Mouse (Mus musculus) forebrain, postnatal 0 days (tissue): Measurements from ENCODE around the gene Sim1. TPM values are rescaled to one million over a fixed set of nuclear protein-coding genes. Genes with fewer than 3 reads are reported as not detected.

Experiments
- ATAC-seq: fragments of 200-750 bp; cut with Nextera tagmentation; 2 replicates; pipeline ENCODE4 v1.8.0; 2017; ENCODE audit warnings: mild to moderate bottlenecking, moderate library complexity
- DNase-seq: peaks from one replicate; pipeline ENCODE4 v3.0.0-alpha.2; 2015
- H3K27ac ChIP-seq: fragments of 300-500 bp; sonication (generic); 2 replicates; pipeline ENCODE4 v1.5.1; 2014; ENCODE audit warnings: low read depth, mild to moderate bottlenecking, antibody characterized with exemption, low read length, moderate library complexity, mixed read lengths
- H3K27me3 ChIP-seq: fragments of 300-500 bp; sonication (generic); 2 replicates; pipeline ENCODE4 v1.6.1; 2014; ENCODE audit warnings: mild to moderate bottlenecking, low read length, mixed read lengths; ENCODE audit not compliant: insufficient read depth
- H3K36me3 ChIP-seq: fragments of 300-500 bp; sonication (generic); 2 replicates; pipeline ENCODE4 v1.6.1; 2014; ENCODE audit warnings: mild to moderate bottlenecking, moderate library complexity; ENCODE audit not compliant: insufficient read depth
- H3K4me1 ChIP-seq: fragments of 300-500 bp; sonication (generic); 2 replicates; pipeline ENCODE4 v1.6.1; 2014; ENCODE audit warnings: antibody characterized with exemption; ENCODE audit not compliant: insufficient read depth
- H3K4me2 ChIP-seq: fragments of 300-500 bp; sonication (generic); 2 replicates; pipeline ENCODE4 v1.6.1; 2014; ENCODE audit warnings: low read depth, mild to moderate bottlenecking, moderate library complexity
- H3K4me3 ChIP-seq: fragments of 300-500 bp; sonication (generic); 2 replicates; pipeline ENCODE4 v1.5.1; 2014; ENCODE audit warnings: low read depth, low read length, mixed read lengths
- H3K9ac ChIP-seq: fragments of 300-500 bp; sonication (generic); 2 replicates; pipeline ENCODE4 v1.6.1; 2014; ENCODE audit warnings: mild to moderate bottlenecking
- H3K9me3 ChIP-seq: fragments of 300-500 bp; sonication (generic); 2 replicates; pipeline ENCODE4 v1.6.1; 2016; ENCODE audit warnings: low read length
- CTCF ChIP-seq: sonication (generic); IDR thresholded peaks from 2 replicates; pipeline ENCODE4 v1.5.1; 2016; ENCODE audit warnings: antibody characterized with exemption, control low read depth, low read depth
- WGBS: fragments of 180-500 bp; shearing (Covaris S2); extraction: QIAGEN DNeasy Blood & Tissue Kit; methylation state at CpG from one replicate; pipeline ENCODE4 v1.1.7; 2014; 5-methylcytosine and 5-hydroxymethylcytosine counted together
- polyA plus RNA-seq: library from polyadenylated mRNA; unstranded; fragments of >200 nt; fragmentation: Nextera tagmentation; extraction: Ambion mirVana; gene quantifications from 2 replicates; pipeline ENCODE4 v1.2.1, GENCODE M21; 2015
- total RNA-seq: library from RNA; depleted of rRNA; stranded (reverse); fragments of >200 nt; gene quantifications from 2 replicates; pipeline ENCODE4 v1.2.3, GENCODE M21; 2014

Gene Sim1
- total and polyA plus RNA-seq, 2 experiments from 2014 or later = 0.50 to 8.4 TPM

DNA sequence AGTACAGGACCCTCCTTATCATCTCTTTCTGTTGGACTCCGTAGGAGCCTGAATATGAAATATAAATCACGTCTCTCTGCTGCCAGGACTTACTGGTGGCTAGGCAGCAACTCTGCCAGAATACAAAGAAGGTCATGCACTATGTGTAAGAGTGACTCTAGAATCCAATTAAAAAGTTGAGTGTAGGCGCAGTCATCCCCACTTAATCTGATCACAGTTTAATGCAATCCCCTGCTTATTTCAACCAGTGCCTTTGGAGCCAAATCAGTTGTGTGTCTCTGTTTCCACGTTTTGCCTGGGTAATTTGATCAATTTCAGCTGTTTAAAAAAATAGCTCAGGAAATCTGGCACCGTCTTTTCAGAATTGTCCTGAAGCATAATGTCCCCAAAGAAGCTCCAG is 34.7 kb downstream of the Sim1 start:
- Histone ChIP-seq H3K4me3 (no peak overlapping the region), H3K27ac (no peak overlapping the region), H3K4me1 (no peaks in the 10 kb centered on the region), H3K9ac (no peak overlapping the region), H3K36me3 (no peaks in the 10 kb centered on the region), H3K4me2 (no peak overlapping the region), H3K9me3 (no peaks in the 10 kb centered on the region), H3K27me3 (no peaks in the 10 kb centered on the region)
- TF ChIP-seq CTCF = no peak
- DNase-seq = no peak
- ATAC-seq = no peak
- WGBS = 44% methylated on average over 5 of the region's 5 CpGs

DNA sequence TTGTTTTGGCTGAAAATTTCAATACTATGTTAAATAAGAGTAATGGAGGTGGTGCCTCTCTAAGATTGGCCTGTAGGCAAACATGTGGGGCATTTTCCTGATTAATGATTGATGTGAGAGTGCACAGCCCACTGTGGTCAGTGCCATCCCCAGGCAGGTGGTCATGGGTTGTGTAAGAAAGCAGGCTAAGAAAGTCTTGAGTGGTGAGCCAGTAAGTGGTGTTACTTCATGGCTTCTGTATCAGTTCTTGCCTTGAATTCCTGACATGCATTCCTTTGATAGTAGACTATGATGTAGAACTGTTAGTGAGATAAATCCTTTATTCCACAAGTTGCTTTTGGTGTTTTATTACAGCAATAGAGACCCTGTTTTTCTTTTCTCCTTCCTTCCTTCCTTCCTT is 41.1 kb downstream of the Sim1 start:
- ATAC-seq = no peak
- TF ChIP-seq CTCF = no peak
- no peak overlapping the region for H3K27ac ChIP-seq

DNA sequence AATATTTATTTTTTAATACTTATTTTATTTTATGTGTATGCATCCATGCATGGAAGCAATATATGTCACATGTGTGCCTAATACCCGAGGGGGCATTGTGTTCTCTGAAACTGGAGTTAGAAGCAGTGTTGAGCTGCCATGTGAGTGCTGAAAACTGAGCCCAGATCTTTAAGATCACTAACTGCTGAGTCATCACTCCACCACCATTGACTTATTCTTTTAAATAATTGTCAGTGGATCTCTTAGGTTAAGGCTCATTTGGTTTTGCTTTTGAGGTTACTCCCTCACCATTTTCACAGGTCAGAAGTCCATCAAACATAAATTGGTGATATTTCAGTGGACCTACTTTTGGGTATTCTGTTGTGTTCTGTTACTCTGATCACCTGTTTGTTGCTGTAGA is 79.1 kb downstream of the Sim1 start:
- Histone ChIP-seq H3K27ac (no peak overlapping the region), H3K27me3 (no peaks in the 10 kb centered on the region), H3K4me3 (no peak overlapping the region), H3K4me1 (no peaks in the 10 kb centered on the region), H3K4me2 (no peak overlapping the region), H3K9me3 (no peaks in the 10 kb centered on the region), H3K9ac (no peak overlapping the region), H3K36me3 (no peaks in the 10 kb centered on the region)
- no peak for DNase-seq
- TF ChIP-seq CTCF = no peak
- 81% methylated on average over 1 of the region's 1 CpGs for WGBS
- no peak for ATAC-seq

More for the DNA sequence above, 41.1 kb downstream of the Sim1 start:
- no peaks in the 10 kb centered on the region for H3K36me3 ChIP-seq
- H3K9ac ChIP-seq = no peak overlapping the region
- H3K4me2 ChIP-seq = no peak overlapping the region
- H3K4me1 ChIP-seq = no peaks in the 10 kb centered on the region
- H3K27me3 ChIP-seq = no peaks in the 10 kb centered on the region
- no peak for DNase-seq
- no peaks in the 10 kb centered on the region for H3K9me3 ChIP-seq
- H3K4me3 ChIP-seq = no peak overlapping the region

DNA sequence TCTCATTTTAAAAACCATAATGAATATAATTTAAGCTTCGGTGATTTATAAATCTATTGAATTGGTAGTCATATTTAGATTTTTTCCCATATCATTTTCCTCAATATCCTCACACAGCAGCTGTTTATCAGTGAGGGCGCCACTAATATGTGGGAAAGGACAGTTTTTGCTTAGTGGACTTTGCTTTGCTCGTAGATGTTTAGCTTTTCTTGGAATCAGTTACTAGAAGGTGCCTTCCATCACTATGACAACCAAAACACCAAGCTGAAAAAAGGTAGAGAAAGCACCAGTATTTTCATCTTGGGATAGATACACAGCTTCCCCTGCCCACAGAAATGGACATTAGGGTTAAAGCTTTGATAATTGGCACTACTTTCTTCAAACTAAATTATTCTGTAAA is 87.3 kb downstream of the Sim1 start:
- 83% methylated on average over 3 of the region's 3 CpGs for WGBS
- TF ChIP-seq CTCF = no peak

DNA sequence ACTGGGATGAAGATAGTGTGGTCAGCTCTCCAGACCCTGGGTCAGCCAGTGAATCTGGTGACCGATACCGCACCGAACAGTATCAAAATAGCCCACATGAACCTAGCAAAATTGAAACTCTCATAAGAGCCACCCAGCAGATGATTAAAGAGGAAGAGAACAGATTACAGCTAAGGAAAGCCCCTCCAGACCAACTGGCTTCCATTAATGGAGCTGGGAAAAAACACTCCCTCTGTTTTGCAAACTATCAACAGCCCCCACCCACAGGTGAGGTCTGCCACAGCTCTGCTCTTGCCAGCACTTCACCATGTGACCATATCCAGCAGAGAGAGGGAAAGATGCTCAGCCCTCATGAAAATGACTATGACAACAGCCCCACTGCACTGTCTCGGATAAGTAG is 89.1 kb downstream of the Sim1 start:
- H3K27ac ChIP-seq = no peak overlapping the region
- no peak overlapping the region for H3K9ac ChIP-seq
- no peak overlapping the region for H3K4me2 ChIP-seq
- ATAC-seq (no peak), DNase-seq (no peak)
- H3K4me3 ChIP-seq = no peak overlapping the region
- 91% methylated on average over 4 of the region's 4 CpGs for WGBS
- no peaks in the 10 kb centered on the region for H3K9me3 ChIP-seq
- H3K4me1 ChIP-seq = no peaks in the 10 kb centered on the region
- no peaks in the 10 kb centered on the region for H3K36me3 ChIP-seq
- no peaks in the 10 kb centered on the region for H3K27me3 ChIP-seq
- TF ChIP-seq CTCF = no peak

More for the DNA sequence above, 87.3 kb downstream of the Sim1 start:
- DNase-seq (no peak), ATAC-seq (no peak)
- H3K9me3 ChIP-seq = no peaks in the 10 kb centered on the region
- H3K4me2 ChIP-seq = no peak overlapping the region
- H3K27me3 ChIP-seq = no peaks in the 10 kb centered on the region
- H3K9ac ChIP-seq = no peak overlapping the region
- no peaks in the 10 kb centered on the region for H3K36me3 ChIP-seq
- H3K27ac ChIP-seq = no peak overlapping the region
- no peaks in the 10 kb centered on the region for H3K4me1 ChIP-seq
- H3K4me3 ChIP-seq = no peak overlapping the region

DNA sequence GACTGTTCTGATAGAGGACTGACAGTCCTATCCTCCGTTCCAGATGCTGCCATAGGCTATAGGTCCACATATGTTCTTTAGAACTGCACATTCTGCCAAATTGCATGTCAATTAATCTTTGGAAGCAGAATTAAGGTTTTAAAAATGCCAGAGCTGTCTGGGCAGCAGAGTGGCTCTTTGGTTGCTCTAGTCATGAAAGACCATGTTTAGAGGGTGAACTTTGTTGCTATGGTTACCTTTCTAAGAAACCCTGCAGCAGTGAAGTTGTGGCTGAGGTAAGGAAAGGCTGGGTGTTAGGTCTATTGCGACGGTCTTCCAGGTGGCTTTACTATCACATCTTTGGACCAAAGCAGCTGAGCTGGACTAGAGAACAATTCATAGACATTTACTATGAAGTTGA is 113.2 kb downstream of the Sim1 start:
- H3K9me3 ChIP-seq = no peaks in the 10 kb centered on the region
- no peak overlapping the region for H3K4me2 ChIP-seq
- no peak for TF ChIP-seq CTCF
- WGBS = 19% methylated on average over 3 of the region's 3 CpGs
- H3K4me1 ChIP-seq = 0 out of 2 replicates have a peak, but pooled peaks cover 2% of the 10 kb centered on the region
- no peaks in the 10 kb centered on the region for H3K36me3 ChIP-seq
- ATAC-seq (0 out of 2 replicates have a peak, but pooled peaks have one; percentile 36), DNase-seq (no peak)
- no peak overlapping the region for H3K9ac ChIP-seq
- H3K4me3 ChIP-seq = no peak overlapping the region
- H3K27me3 ChIP-seq = no peaks in the 10 kb centered on the region
- no peak overlapping the region for H3K27ac ChIP-seq

DNA sequence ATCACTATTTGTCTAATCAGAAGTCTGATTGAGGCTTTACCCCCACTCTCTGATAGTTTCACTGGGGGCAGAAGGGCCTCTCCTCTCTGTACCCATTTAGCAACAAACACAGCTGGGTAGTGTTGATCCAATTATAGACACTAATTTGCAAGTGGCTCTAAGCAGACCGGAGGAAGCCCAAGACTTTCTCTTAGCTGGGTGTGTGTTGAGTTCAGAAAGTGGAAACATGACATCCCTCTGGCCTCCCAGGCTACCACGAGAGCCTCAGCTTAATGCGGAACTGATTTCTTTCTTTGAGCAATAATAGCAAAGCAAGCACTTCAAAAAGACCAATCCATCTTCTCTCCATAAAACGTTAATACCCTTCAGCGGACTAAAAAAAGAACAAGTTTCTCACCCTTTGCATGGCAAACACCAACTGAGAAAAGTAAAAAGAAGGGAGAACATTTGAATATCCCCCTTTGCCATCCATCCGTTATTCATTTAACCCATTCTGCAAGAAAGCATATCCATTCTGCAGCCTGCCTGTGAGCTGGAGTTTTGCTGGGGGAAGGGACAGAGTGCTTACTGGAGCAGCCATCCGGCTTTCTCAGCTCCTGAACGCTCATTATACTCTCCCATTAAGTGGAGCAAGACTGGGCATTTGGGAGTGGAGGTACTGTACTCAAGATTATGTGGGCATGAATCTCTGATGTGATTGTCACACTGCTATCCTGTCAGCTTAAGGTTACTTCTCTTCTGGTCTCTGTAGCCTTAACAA is 117.0 kb downstream of the Sim1 start:
- H3K4me2 ChIP-seq = no peak overlapping the region
- no peaks in the 10 kb centered on the region for H3K36me3 ChIP-seq
- 0 out of 2 replicates have a peak, but pooled peaks cover 2% of the 10 kb centered on the region for H3K4me1 ChIP-seq
- no peak for TF ChIP-seq CTCF
- no peak overlapping the region for H3K9ac ChIP-seq
- DNase-seq (peak; percentile 2), ATAC-seq (no peak; the same call in 1 of the 2 replicates)
- no peak overlapping the region for H3K4me3 ChIP-seq
- WGBS = 2% methylated on average over 8 of the region's 8 CpGs
- no peaks in the 10 kb centered on the region for H3K9me3 ChIP-seq
- no peak overlapping the region for H3K27ac ChIP-seq
- H3K27me3 ChIP-seq = no peaks in the 10 kb centered on the region
